Mouse (Mus musculus): ENCODE data around the gene Frs2.

Frs2 gene

DNA sequence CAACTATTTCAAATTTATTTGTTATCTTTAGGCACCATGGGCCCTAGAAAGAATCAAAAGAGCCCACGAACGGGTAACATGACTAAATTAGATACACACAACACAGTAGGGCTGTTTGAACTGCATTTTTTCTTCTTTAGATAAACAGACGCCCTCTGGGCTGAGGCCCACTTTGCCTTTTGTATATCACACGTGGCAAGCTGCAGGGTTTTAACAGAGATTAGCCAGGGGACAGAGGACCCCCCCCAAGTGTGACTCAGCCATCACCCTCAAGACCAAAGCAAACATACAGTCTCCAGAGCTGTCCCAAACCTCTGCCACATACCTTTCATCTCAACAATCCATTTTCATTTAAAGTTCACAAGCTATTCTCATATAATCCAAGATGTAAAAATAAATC lies 42.1 kb downstream of the Frs2 start:
- no peak for DNase-seq (ENCODE audit: low spot score in 2 of 2)

DNA sequence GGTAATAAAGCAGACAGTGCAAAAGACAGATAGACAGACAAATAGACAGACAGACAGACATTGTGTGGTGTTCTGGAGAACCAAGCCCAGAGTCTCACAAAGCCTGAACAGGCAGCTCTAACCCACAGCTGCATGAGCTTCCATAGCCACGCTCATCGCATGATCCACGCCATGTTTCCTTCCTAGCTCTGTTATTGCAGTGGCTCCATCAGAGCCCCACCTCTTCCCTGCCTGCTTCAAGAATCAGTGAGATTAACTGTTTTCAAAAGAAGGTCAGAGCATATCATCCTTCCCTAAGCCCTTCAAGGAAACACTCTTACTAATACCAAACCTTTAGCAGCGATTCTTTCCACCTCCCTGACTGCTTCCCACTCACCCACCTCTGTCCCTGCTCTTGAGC lies 43.3 kb downstream of the Frs2 start:
- no peak for DNase-seq (ENCODE audit: low spot score in 2 of 2)

DNA sequence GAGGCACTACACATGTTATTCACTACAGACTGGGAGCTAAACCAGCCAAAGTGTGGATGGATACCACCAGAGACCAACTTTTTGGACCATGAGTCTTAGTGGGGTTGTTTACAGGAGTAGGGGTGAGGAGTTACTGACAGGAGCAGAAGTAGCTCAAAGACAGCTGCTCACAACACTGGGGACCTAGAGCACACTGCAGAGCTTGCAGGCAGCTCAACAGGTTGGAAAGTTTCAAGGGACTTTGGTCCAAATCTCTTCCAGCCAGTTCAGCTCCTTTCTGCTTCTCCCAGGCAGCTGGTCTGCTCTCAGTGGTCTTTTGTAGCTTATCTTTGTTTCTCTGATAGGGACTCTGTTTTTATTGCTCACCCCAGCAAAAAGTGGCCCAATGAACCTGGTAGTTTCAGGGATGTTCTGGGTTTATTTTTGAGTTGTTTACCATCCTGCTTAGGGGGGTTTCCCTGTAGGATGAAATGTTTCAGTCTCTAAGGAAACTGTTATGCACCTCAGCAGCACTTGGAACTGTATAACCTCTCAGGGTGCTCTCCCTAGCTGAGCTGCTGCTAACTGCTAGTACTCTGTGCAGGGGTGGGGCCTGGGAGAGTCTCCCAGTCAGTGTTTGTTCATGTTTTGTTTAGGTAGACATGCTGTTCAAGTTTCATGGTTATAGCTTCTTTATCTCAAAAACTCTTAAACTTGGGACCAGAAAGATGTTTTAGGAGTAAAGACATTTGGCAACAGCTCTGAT lies 44.3 kb downstream of the Frs2 start:
- no peak for DNase-seq (ENCODE audit: low spot score in 2 of 2)

DNA sequence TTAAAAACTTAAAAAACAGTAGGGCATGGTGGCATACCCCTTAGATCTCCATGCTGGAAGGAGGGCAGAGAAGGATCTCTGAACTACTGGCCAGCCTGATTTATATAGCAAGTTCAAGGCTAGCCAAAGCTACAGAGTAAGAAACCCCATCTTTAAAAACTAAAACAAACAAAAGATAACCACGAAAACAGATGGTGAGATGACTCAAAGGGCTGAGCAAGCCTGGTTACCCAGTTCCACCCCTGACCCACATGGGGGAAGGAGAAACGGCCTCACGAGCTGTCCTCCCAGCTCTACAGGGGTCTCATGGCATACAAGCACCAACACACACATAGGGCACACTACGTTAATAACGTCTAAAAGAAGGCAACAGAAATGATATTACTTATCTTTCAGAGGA lies 48.2 kb downstream of the Frs2 start:
- no peak for DNase-seq (ENCODE audit: low spot score in 2 of 2)

DNA sequence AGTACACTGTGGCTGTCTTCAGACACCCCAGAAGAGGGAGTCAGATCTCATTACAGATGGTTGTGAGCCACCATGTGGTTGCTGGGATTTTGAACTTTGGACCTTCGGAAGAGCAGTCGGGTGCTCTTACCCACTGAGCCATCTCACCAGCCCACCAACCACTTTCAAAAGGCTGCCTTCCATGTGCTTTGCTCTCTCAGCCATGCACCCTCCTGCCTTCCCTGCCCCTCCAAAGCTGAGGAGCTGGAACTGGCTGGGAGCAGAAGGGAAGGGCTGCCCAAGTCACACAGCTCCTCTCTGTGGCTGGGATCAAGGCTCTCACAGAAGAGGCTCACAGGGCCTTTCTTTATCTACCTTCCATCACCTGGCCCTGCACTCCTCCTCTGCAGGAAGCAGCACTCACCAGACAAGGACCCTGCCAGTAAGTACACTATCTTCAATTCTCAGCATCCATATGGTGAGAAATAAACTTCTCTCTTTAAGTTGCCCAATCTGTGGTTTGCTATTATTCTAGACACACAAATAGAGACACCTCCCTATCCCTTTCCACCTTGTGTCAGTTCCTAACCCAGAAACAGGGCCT lies 51.1 kb downstream of the Frs2 start:
- no peak for DNase-seq (ENCODE audit: low spot score in 2 of 2)

DNA sequence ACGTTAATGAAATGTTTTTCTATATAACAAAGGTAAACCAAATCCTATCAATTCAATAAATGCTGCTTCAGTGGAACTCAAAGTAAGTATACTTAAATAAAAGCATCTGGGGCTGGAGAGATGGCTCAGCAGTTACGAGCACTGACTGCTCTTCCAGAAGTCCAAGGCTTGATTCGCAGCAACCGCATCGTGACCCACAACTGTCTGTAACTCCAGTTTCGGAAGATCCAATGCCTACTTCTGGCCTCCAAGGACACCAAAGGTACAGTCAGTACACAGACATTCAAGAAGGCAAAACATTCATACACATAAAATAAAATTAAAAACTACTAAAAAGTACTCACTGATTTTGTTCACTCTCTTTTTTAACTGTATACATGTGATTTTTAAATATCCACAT lies 52.2 kb downstream of the Frs2 start:
- no peak for DNase-seq (ENCODE audit: low spot score in 2 of 2)

DNA sequence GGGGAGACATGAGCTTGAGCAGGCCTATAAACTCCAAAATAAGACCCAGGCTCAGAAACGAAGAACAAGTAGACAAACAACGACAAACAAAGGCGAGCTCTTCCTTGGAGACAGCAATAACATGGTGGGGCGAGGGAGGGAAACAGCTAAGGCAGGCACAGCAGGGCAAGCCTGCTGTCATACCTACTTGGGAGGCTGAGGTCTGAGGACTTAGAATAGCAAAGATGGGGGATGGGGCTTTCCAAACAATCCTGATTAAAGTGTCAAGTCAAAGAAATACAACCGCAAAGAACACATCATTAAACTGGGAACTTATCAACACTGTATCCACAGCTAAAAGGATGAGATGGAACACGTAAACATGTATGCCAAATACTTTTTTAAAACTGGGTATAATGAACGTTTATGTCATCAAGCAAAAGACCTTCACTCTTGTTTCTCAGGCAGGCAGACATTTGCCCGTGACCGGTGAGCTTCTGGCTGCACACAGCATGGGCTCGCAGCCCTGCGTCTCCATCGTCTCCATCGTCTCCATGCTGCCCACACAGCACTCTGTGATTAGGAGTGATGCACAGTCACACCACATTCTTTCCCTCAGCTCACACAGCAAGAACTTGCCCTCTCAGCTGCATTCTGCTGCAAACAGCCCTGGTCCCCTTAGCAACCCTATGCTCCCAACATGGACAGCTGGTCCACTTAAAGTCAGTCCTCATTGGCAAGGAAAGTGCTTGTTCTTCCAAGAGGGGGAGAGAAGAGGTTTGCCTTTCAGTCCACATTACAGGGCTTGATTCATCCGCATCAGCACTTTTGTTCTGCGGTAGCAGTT lies 53.6 kb downstream of the Frs2 start:
- DNase-seq (ENCODE audit: low spot score in 2 of 2): peak in 1 of 2 experiments; percentile 21

DNA sequence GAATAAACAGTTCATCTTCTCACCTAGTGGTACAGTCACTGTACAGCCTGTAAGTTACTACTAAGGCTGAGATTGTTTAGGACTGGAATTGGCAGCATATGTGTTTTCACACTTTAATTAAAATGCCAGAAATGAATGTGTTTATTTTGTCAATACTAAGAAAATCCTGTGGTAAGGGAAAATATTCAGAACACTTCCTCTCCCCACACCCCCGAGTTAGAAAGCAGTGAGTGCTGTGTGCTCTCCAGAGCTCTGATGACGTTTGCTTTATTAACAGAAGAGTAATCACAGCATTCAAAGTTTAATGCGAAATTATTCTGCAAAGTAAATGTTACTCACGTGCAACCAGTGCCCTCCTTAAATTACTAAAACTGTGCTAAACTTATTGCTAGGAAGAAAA lies 58.7 kb downstream of the Frs2 start:
- DNase-seq (ENCODE audit: low spot score in 2 of 2): no peak

DNA sequence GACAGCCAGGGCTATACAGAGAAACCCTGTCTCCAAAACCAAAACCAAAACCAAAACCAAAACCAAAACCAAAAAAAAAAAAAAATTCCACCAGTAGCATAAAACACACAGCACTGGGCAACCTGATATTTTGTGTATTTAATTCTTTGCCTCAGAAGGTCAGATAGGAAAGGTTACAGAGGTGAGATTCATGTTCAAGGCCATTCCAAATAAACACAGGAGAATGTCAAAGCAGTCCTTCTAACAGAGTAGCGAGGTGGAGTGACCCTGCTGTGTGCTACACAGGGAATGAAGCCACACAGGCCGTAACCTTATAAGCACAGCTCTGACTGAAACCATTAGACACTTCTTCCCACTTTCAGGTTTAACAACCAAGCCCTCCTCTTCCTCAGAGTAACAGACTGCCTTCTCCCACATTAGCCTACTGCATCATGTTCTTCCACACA lies 66.4 kb downstream of the Frs2 start:
- DNase-seq (ENCODE audit: low spot score in 2 of 2): no peak

DNA sequence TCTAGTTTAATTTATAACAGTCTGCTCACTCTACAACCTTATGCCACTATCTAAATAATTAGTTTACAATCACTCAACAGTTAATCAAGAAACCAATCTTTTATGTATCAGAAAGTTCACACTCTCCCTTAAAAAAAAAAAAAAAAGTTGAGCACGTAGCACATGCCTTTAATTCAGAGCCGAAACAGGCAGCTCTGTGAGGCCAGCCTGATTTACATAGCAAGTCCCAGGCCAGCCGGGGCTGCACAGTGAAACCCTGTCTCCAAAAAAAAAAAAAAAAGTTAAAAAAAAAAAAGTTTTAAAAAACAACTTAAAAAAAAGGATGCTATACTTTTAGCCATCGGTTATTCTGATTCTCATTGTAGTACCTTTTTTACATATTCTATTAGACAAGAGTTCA lies 67.0 kb downstream of the Frs2 start:
- no peak for DNase-seq (ENCODE audit: low spot score in 2 of 2)

DNA sequence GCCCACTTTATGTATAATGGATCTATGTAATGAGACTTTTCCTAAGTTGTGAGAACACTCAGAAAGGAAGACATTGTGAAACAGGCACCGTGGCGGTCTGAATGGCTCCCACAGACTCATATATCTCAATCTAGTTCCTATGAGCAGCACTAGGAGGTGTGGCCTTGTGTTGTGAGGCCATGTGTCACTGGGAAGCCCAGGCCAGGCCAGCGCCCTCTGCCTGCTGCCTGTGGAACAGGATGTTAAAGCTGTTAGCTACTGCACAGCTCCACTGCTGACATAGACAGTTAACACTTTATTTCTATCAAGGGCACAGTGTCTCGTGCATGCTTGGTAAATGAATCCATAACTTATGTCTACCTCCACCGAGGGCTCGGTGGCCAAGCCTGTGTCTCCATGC lies 70.0 kb downstream of the Frs2 start:
- DNase-seq (ENCODE audit: low spot score in 2 of 2): no peak

DNA sequence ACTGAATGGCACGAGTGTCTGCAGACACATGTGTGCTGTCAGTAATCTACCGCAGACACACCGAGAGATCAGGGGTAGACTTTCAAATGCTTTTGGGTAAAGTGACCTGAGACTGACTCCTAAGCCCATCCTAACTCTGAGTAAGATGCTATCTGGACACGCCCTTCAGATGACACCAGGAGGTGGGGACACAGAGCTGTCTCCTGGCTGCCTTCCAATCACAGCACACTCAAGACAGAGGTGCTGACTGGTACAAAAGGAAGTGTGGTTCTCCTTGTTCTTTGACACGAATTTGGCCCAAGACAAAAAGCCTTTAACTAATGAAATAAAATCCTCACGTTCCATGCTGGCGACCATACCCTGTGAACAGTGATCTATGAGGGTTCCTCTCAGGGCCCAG lies 75.2 kb downstream of the Frs2 start:
- no peak for DNase-seq (ENCODE audit: low spot score in 2 of 2)

DNA sequence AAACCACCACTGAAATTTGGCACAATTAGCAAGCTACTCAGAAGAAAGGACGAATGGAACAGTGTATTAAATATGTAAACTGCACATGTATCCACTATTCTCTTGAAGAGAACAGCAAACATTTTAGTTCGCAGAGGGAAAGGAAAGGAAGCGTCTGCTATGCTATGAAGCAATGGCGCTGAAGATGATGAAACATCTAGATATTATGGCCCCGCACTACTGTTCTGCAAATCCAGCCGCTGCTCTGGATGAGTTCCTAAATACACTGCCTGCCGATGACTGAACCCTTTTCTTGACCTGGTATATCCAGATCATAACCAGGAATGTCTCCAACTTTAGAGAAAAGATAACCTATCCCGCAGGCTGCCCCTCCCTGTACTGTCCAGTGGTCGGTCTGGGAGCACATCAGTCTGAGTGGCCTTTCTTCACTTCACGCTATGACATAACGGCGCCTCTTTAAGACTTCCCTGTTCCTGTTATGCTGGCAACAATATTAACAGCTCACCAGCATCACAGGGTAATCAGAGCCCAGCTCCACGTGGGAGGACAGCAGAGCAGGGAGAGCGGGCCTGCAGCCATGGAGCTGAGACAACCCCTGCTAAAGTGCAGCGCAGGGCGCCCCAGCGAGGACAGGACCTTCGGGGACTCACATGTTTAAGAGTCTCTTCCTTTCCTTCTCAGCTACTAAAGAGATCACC lies 76.0 kb downstream of the Frs2 start:
- no peak for DNase-seq (ENCODE audit: low spot score in 2 of 2)

DNA sequence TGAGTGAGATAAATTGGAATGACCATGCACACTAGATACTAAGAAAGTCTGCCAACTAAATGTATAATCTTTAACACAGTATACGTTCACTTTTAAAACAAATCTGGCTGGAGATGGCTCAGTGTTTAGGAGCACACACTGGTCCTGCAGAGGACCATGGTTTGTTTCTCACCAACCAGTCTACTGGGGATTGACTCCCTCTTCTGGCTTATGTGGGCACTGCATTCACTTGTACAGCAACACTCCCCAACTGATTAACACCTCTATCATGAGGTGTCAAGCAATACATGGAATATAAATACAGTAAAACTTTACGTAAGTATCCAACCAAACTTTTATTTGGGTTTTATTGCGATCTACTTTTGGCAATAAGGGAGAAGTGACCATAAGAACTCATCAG lies 79.2 kb downstream of the Frs2 start:
- DNase-seq (ENCODE audit: low spot score in 2 of 2): no peak

DNA sequence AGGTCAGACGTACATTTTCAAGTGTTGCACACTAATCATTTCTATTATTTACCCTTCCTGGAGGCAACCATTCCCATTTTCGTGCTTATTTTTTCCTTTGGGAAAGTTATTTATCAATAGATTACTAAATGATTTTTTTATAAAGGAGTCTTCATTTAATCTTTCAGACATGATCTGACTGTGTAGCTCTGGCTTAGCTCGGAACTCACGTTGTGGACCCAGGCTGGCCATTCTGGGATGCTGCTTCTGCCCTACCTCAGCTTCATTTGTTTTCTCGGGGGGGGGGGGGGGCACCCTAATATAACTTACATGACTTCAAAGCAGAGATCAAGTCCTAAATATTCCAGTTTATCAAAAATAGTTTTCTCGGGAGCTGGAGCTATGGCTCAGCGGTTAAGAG lies 84.3 kb downstream of the Frs2 start:
- DNase-seq (ENCODE audit: low spot score in 2 of 2): no peak

DNA sequence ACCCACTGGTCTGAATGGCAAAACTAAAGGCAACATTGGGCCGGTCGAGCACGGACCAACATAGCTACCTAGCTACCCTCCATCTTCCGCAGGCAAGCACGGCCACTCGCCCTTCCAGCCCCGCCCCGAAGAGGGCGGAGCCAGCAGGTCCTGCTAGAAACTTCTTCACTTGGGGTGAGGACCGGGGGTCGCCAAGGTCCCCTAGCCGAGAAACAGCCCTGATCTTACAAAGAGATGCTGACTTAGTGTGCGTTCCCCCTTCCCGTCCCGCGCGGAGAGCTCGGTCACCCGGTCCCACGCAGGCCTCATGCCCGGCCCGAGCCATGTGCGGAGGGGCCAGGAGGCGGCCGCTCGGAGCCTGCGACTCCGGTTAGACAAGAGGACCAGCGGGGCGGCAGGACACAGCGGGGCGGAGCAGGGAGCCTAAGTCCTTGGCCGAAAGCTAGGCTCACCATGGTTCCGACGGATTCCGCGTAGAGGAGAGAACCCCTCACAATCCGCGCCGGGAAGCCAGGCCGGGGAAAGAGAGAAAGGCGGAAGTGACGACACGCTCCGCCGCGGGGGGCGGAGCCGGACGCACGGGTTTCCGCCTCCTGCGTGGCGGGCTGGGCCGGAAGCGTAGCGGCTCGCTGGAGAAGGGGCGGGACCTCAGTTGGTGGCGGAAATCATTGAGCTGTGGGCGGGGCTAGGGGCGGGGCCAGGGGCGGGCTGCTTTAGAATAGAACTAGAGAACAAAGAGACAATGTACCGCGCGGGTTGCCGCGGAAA lies 84.9 kb downstream of the Frs2 start, which contains the start of gene Cct2:
Cct2 (minus strand) TSS at position 561 of the 768 bp plus-strand sequence.
- DNase-seq (ENCODE audit: low spot score in 2 of 2): peak; percentile 84 to 91

DNA sequence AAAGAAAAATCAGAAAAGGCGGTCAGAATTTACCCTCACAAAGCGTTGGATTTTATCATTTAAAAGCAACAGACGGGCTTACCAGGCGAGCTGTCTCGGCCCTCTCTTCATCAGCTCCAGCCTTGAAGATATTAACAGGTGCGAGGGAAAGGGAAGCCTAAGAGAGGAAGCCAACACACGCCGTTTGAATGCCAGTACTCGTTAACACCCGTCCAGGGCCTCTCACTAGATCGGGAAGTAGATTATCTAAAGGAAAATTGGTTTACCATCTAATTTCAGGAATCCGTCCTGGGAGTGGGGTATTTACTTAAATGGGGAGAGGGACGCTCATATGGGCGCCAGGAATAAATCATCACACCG lies 85.5 kb downstream of the Frs2 start:
- DNase-seq (ENCODE audit: low spot score in 2 of 2): no peak

DNA sequence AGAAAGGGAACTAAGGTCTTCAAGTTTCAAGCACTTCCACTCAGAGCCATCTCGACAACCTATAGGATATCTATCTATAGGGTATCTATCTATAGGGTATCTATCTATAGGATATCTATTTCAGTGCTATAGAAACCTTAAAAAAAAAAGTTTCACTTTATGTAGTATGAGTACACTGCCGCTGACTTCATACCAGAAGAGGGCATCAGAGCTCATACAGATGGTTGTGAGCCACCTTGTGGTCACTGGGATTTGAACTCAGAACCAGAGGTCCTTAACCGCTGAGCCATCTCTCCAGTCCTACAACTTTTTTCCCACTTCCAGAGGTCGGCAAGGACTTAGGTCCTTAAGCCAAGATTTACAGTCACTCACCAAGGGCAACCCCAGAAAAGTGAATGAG lies 92.7 kb downstream of the Frs2 start:
- DNase-seq (ENCODE audit: low spot score in 2 of 2): no peak

DNA sequence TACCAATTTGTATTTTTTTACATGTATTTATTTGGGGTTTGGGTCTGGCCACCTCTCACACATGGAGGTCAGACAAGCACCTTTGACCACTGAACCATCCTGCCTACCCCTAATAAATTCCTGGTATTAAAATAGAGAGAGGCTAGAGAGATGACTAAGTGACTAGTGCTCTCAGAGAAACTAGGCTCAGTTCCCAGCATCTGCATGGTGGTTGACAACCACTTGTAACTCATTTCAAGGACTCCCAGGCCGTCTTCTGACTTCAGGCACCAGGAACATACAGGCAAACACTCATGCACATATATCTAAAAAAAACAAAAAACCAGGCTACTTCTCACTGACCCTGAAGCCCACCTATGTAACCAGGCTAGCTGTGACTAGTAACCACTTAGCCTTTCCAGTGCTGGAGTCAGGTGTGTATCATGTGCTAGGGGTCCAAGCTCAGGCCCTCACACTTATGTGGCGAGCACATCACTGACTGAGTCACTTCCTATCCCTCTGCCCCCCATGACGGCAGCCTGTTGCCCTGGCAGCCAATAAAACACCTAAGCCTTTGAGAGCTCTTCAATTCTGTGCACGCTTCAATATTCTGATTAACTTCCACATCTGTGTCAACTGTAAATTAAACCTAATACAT lies 98.3 kb downstream of the Frs2 start:
- no peak for DNase-seq (ENCODE audit: low spot score in 2 of 2)

DNA sequence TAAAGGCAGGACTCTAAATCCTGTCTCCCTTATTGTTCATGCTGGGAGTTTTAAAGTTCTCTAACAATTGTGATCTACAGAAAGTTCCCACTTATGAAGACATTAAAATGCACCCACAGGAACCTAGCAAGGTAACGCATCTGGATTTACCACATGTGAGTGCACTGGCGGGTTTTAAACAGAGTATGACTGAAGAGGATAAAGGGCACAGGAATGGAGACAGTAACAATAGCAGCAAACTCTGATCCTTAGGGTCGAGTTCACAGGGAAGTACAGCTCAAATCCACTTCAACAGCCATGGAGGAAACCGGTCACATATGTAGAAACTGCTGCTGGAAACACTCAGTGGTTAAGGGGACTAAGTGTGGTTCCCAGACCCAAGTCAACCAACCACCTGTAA lies 99.1 kb downstream of the Frs2 start:
- no peak for DNase-seq (ENCODE audit: low spot score in 2 of 2)
